Comparison of ENCODE assay signal across 9 mouse cellular contexts in the genomic region with DNA sequence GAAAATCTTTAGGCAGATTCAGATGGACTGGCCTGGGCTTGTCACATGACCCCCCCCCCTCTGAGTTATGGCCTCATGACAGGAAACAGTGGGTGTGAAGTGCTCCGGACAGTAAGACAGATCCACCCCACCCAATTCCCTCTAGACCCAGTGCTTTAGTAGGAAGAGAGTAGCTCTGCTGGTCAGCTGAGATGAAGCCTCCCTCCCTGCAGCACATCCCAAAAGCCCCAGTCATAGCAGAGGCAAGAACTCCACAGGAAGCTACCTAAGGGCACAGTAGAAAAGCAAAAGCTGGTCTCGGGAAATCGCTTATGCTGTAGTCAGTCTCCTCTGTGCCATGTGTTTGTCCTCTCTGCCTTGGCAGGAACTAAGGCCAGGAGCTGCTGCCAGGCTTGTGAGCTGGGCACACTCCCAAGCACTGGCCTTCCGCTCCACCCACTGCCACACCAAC. TPM values are rescaled to one million over a fixed set of nuclear protein-coding genes. Genes with fewer than 3 reads are reported as not detected.
DNase-seq lines count a peak whose midpoint lies in the region; ATAC-seq lines count a peak whose summit lies in the region.
"Had no signal": no experiment of that assay in that cellular context is flagged by ENCODE, and none has a peak within 500 bp of the region (broad histone marks: within the 10 kb centered on the region; RNA-seq: fewer than 3 reads in every experiment).

No protein-coding gene starts in this region.

- H3K27ac ChIP-seq in neural tube, embryonic 15.5 days (replicated peaks): no peak overlapping the region
- H3K27ac ChIP-seq: stomach, embryonic 15.5 days had no signal

- H3K4me1 ChIP-seq in neural tube, embryonic 15.5 days: no peaks in the 10 kb centered on the region
- H3K4me1 ChIP-seq: stomach, embryonic 15.5 days had no signal

- H3K36me3 ChIP-seq in neural tube, embryonic 15.5 days: no peaks in the 10 kb centered on the region
- H3K36me3 ChIP-seq: stomach, embryonic 15.5 days had no signal

- H3K9ac ChIP-seq in neural tube, embryonic 15.5 days (replicated peaks): no peak overlapping the region
- H3K9ac ChIP-seq: stomach, embryonic 15.5 days had no signal

- peak; percentile 57; the same call in 1 of the 2 replicates for ATAC-seq in neural tube, embryonic 15.5 days (ENCODE audit: low FRiP score)
- ATAC-seq in cerebellum, adult (ENCODE audit: insufficient number of reproducible peaks, low FRiP score, low TSS enrichment): peak; percentile 90

- no peak for DNase-seq in neural tube, embryonic 10.5 days (ENCODE audit: extremely low spot score, low spot score)
- DNase-seq in heart, adult 8-10 months (ENCODE audit: low spot score): peak; percentile 51
- peak; percentile 24 to 31 for DNase-seq in layer of hippocampus, postnatal 36 days
- peak; percentile 42 for DNase-seq in testis, postnatal 10 days (ENCODE audit: low spot score)
- no peak for DNase-seq in liver
- DNase-seq in c-Kit-positive CD71-positive TER-119-positive erythroid progenitor cells, embryonic 14.5 days (ENCODE audit: low spot score): no peak

- 65% methylated on average over 4 of the region's 4 CpGs for WGBS in neural tube, embryonic 15.5 days

- H3K4me3 ChIP-seq in neural tube, embryonic 15.5 days (replicated peaks): no peak overlapping the region
- H3K4me3 ChIP-seq: stomach, embryonic 15.5 days had no signal

- no peak overlapping the region for H3K4me2 ChIP-seq in neural tube, embryonic 15.5 days
- H3K4me2 ChIP-seq: stomach, embryonic 15.5 days had no signal

- H3K27me3 ChIP-seq in neural tube, embryonic 15.5 days (replicated peaks): no peaks in the 10 kb centered on the region
- H3K27me3 ChIP-seq: stomach, embryonic 15.5 days had no signal

- no peaks in the 10 kb centered on the region for H3K9me3 ChIP-seq in neural tube, embryonic 15.5 days (replicated peaks)
- H3K9me3 ChIP-seq: stomach, embryonic 15.5 days had no signal

RNA-seq across cellular contexts. Expression of a gene that starts 60.0 kb away (rescaled TPM):
- polyA plus RNA-seq in neural tube, embryonic 15.5 days (2015; fragmentation: Nextera tagmentation; extraction: Ambion mirVana): 5.4 and 5.7 TPM in 2 replicates
- 10 to 100 TPM; 14.8 to 17.8 (median 17.2) TPM for total RNA-seq in heart, adult 8-10 months (2022)
- 1 to 10 TPM; 6.8 to 8.4 TPM for total RNA-seq in layer of hippocampus, postnatal 36 days (2021)

Comparison
In these comparisons a context has a peak if more than half of its experiments do, and no peak if none do; other contexts are left out.
1. DNase-seq: peak in heart, adult 8-10 months (single experiment), layer of hippocampus, postnatal 36 days (2 of 2) and testis, postnatal 10 days (single experiment); none in neural tube, embryonic 10.5 days (single experiment), liver (single experiment) and c-Kit-positive CD71-positive TER-119-positive erythroid progenitor cells, embryonic 14.5 days (single experiment).